Mouse (Mus musculus) ES-Bruce4 (cell line): ENCODE data around the gene Nabp1.

Experiments used
- CTCF ChIP-seq: IDR thresholded peaks from one replicate; pipeline ENCODE4 v1.8.1; 2011; ENCODE audit warnings: low read depth, low read length
- POLR2A ChIP-seq: IDR thresholded peaks from one replicate; pipeline ENCODE4 v1.8.1; 2011; ENCODE audit warnings: low read length; ENCODE audit not compliant: insufficient read depth

DNA sequence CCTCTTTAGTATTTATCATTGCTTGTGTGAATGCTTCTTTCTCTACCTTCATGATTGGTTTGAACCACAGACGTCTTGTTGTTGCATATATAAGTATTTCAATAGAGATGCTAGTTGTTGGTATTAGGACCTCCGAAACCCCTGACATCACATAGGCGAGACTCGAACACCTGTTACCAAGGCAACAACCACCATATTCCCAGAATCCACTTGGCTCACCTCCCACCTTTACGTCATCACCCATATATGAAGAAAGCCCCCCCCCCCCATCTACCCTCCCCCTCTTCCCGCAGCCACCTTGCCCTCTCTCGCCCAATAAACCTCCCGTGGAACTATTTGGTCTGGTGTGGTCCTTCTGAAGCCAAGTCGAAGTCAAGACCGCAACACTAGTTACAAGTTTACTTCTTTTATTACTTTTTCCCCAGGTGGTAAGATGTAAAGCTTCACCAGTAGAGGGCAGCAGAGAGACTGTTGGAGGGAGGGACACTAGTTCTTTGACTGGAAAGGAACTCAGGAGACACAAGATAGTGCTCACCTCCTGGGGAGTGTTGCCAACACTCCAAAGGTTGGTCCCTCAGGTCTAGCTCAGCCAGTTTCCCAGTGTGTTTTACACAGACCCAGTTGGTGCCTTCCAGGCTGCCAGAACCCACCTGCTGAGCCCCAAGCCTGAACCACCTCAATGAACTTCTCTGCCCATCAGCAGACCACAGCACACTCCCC is 19.3 kb downstream of the Nabp1 start:
- TF ChIP-seq CTCF (peak; percentile 8), POLR2A (no peak)
